Mouse (Mus musculus) limb, embryonic 13.5 days (tissue): ENCODE data around the gene Crk. TPM values are rescaled to one million over a fixed set of nuclear protein-coding genes. Genes with fewer than 3 reads are reported as not detected.
A peak's percentile ranks its signal among the peaks of the same experiment; 100 is the strongest.

ENCODE experiments used
- ATAC-seq: fragments of 200-750 bp; cut with Nextera tagmentation; 2 replicates; pipeline ENCODE4 v1.8.0; 2017; ENCODE audit warnings: low read depth, moderate number of reproducible peaks, moderate TSS enrichment; ENCODE audit not compliant: low FRiP score
- H3K27ac ChIP-seq: fragments of 300-500 bp; sonication (generic); 2 replicates; pipeline ENCODE4 v1.5.1; 2015; ENCODE audit warnings: inconsistent platforms, mild to moderate bottlenecking, moderate library complexity
- H3K27me3 ChIP-seq: fragments of 300-500 bp; sonication (generic); 2 replicates; pipeline ENCODE4 v1.6.1; 2015; ENCODE audit warnings: mild to moderate bottlenecking, inconsistent platforms
- H3K36me3 ChIP-seq: fragments of 300-500 bp; sonication (generic); 2 replicates; pipeline ENCODE4 v1.6.1; 2015; ENCODE audit warnings: inconsistent platforms, mild to moderate bottlenecking, moderate library complexity
- H3K4me1 ChIP-seq: fragments of 300-500 bp; sonication (generic); 2 replicates; pipeline ENCODE4 v1.6.1; 2015; ENCODE audit warnings: inconsistent platforms
- H3K4me2 ChIP-seq: fragments of 300-500 bp; sonication (generic); replicated peaks from 2 replicates; pipeline ENCODE4 v1.6.1; 2015; ENCODE audit warnings: inconsistent platforms, mild to moderate bottlenecking, moderate library complexity
- H3K4me3 ChIP-seq: fragments of 300-500 bp; sonication (generic); 2 replicates; pipeline ENCODE4 v1.5.1; 2015; ENCODE audit warnings: moderate library complexity, mild to moderate bottlenecking, inconsistent platforms
- H3K9ac ChIP-seq: fragments of 300-500 bp; sonication (generic); 2 replicates; pipeline ENCODE4 v1.6.1; 2015; ENCODE audit warnings: mild to moderate bottlenecking, inconsistent platforms
- H3K9me3 ChIP-seq: fragments of 300-500 bp; sonication (generic); 2 replicates; pipeline ENCODE4 v1.6.1; 2016; ENCODE audit warnings: inconsistent platforms
- WGBS: fragments of 180-500 bp; shearing (Covaris S2); methylation state at CpG from one replicate; pipeline ENCODE4 v1.1.7; 2015; 5-methylcytosine and 5-hydroxymethylcytosine counted together
- polyA plus RNA-seq: library from polyadenylated mRNA; unstranded; fragments of >200 nt; fragmentation: Nextera tagmentation; extraction: Ambion mirVana; gene quantifications from 2 replicates; pipeline ENCODE4 v1.2.1, GENCODE M21; 2015

Crk gene
- polyA plus RNA-seq, 1 experiment from 2014 or later: 128 TPM

DNA sequence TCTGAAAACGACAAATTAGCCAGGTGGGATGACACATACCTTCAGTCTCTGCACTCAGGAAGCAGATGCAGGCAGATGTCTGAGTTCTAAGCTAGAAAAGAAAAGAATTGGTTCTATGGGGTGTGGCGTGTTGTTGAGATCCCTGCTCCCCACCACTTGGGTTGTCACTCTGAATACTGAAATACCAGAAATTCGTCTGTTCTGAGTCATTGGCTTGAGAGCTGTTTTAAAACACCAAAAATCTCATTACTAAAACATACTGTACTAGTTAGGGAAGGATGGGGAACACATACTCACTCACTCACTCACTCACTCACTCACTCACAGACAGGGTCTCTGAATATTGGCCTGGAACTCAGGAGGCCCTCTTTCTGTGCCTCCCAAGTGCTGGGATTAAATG lies 57.9 kb downstream of the Crk start:
- no peak overlapping the region for H3K27ac ChIP-seq
- WGBS: 70% methylated on average over 3 of the region's 3 CpGs
- H3K4me3 ChIP-seq: peak overlapping the region; percentile 8; the same call in 1 of the 2 replicates
- no peaks in the 10 kb centered on the region for H3K9me3 ChIP-seq
- H3K9ac ChIP-seq: peak overlapping the region; percentile 20; the same call in 1 of the 2 replicates
- H3K4me2 ChIP-seq: peak overlapping the region; percentile 34
- peaks cover 12% of the 10 kb centered on the region for H3K36me3 ChIP-seq
- peaks cover 61% of the 10 kb centered on the region for H3K4me1 ChIP-seq
- ATAC-seq: no peak
- no peaks in the 10 kb centered on the region for H3K27me3 ChIP-seq

DNA sequence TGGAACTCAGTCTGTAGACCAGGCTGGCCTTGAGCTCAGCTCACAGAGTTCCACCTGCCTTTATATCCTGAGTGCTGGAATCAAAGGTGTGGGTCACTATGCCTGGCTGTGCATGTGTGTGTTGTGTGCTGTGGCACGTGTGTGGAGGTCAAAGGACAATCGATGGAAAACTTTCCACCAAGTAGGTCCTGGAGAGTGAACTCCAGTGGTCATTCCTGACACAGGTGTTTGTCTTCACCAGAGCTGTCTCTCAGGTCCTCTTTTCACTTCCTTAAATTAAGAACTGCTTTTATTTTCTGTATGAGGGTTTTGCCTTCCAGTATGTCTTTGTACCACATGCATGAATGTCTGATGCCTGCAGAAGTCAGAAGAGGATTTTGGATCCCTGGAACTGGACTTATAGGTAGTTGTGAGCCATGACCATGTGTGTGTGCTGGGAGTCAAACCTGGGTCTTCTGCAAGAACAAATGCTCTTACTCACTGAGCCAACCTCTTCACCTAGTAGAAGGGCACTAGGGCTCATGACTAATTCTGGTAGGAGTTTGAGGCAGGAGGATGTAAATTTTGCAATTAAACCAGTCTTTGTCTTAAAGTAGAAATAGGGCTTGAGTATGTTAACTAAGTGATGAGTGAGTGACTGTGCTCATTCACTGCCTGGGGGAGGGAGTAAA lies 58.9 kb downstream of the Crk start:
- H3K9me3 ChIP-seq: no peaks in the 10 kb centered on the region
- H3K4me3 ChIP-seq: no peak overlapping the region
- peaks cover 15% of the 10 kb centered on the region for H3K36me3 ChIP-seq
- no peak overlapping the region for H3K4me2 ChIP-seq
- ATAC-seq: no peak
- no peak overlapping the region for H3K27ac ChIP-seq
- WGBS: 89% methylated on average over 2 of the region's 2 CpGs
- no peak overlapping the region for H3K9ac ChIP-seq
- H3K4me1 ChIP-seq: peaks cover 61% of the 10 kb centered on the region
- H3K27me3 ChIP-seq: no peaks in the 10 kb centered on the region

DNA sequence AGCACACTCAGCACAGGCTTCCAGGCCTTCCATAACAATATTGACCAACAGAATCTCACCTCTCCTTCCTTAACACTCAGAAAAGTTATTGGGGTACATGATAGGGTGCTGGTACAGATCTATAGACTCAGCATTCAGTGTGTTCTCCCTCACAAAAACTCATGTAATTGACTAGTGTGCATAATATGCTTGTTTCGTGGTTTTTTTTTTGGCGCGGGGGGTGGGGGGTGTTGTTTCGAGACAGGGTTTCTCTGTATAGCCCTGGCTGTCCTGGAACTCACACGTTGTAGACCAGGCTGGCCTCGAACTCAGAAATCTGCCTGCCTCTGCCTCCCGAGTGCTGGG lies 59.4 kb downstream of the Crk start:
- Histone ChIP-seq H3K36me3 (peaks cover 19% of the 10 kb centered on the region), H3K27ac (no peak overlapping the region), H3K4me1 (peaks cover 61% of the 10 kb centered on the region)

DNA sequence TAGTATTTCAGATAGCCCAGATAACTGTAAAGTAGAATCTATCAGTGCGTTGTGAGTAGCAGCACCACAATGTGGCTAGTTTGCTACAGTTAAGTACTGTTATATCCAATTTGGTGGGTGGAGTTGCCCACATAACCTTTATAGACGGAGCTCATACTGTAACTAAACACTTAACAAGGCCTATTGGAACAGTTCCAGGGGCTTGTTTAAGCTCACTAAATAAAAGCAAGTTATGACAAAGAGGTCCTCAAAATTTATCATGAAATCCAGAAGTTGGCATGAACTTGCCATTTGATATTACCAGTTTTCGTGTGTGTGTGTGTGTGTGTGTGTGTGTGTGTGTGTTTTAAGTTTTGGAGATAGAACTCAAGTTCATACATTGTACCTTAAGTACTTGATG lies 61.1 kb downstream of the Crk start:
- no peak overlapping the region for H3K9ac ChIP-seq
- H3K27me3 ChIP-seq: no peaks in the 10 kb centered on the region
- H3K9me3 ChIP-seq: no peaks in the 10 kb centered on the region
- H3K36me3 ChIP-seq: peaks cover 31% of the 10 kb centered on the region
- peak overlapping the region; percentile 16; the same call in 1 of the 2 replicates for H3K4me2 ChIP-seq
- WGBS: 57% methylated on average over 3 of the region's 3 CpGs
- H3K4me3 ChIP-seq: no peak overlapping the region
- no peak overlapping the region for H3K27ac ChIP-seq
- ATAC-seq: no peak
- H3K4me1 ChIP-seq: peaks cover 53% of the 10 kb centered on the region

More for the DNA sequence above, 59.4 kb downstream of the Crk start:
- Histone ChIP-seq H3K4me3 (no peak overlapping the region), H3K4me2 (no peak overlapping the region), H3K9me3 (no peaks in the 10 kb centered on the region), H3K27me3 (no peaks in the 10 kb centered on the region), H3K9ac (no peak overlapping the region)
- WGBS: 92% methylated on average over 7 of the region's 7 CpGs
- no peak for ATAC-seq

DNA sequence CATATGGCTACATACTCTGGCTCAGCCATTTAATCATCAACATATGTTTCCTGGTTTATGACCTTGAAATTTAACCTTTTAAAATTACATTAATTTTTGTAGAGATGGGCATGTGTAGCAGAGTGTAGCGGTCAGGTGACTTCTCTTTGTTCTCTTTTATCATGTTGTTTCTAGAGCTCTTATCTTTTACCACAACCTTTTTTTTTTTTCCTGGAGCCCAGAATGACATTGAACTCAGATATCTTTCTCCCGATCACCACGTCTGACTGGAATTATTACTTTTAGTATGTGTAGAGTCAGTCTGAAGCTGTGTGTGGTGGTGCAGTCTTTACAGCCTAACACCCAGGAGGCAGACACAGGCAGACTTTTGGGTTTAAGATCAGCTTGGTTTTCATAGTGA lies 62.6 kb downstream of the Crk start:
- Histone ChIP-seq H3K4me3 (no peak overlapping the region), H3K27ac (peak overlapping the region; percentile 48; the same call in 1 of the 2 replicates), H3K27me3 (no peaks in the 10 kb centered on the region), H3K36me3 (peaks cover 31% of the 10 kb centered on the region), H3K9me3 (no peaks in the 10 kb centered on the region), H3K4me2 (no peak overlapping the region), H3K4me1 (peaks cover 42% of the 10 kb centered on the region), H3K9ac (no peak overlapping the region)
- ATAC-seq: no peak
- 45% methylated on average over 3 of the region's 3 CpGs for WGBS

DNA sequence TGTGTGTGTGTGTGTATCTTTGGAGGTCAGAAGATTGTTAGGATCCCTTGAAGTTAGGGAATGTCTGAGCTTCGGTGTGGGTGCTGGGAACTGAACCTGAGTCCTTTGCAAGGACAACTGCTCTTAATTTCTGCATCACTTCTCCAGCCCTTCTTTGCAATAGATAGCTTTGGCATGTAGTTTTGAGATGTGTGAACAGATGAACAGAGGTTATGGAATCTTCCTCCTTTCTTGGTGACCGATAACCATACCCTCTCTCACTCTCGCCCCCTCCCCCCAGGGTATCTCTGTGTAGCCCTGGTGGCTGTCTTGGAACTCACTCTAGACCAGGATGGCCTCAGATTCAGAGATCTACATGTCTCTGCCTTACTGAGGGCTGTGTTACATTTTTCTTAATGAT lies 65.7 kb downstream of the Crk start:
- ATAC-seq: no peak
- H3K27me3 ChIP-seq: no peaks in the 10 kb centered on the region
- H3K4me2 ChIP-seq: no peak overlapping the region
- no peaks in the 10 kb centered on the region for H3K9me3 ChIP-seq
- peaks cover 25% of the 10 kb centered on the region for H3K36me3 ChIP-seq
- no peak overlapping the region for H3K9ac ChIP-seq
- H3K27ac ChIP-seq: no peak overlapping the region
- H3K4me3 ChIP-seq: no peak overlapping the region
- peaks cover 47% of the 10 kb centered on the region for H3K4me1 ChIP-seq
- 95% methylated on average over 3 of the region's 3 CpGs for WGBS

DNA sequence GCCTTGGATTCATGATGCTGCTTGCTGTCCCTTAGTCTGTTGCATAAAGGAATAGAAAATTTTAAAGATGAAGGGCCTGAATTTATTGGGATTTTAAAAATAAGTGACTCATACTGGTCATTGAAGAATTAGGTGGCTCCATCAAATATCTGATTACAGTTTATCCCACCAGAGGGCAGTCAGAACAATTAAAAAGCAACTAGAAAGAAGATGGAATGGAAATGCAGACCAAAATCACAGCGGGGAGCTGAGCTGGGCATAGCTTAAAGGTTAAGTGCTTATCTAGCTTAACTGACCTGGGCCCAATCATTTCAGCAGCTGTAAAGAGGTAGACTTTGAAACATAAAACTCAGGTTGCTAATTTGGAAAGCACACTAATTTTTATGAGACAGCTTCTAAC lies 71.5 kb downstream of the Crk start:
- Histone ChIP-seq H3K27ac (no peak overlapping the region), H3K9me3 (no peaks in the 10 kb centered on the region), H3K4me3 (no peak overlapping the region), H3K36me3 (peaks cover 30% of the 10 kb centered on the region), H3K4me1 (peaks cover 27% of the 10 kb centered on the region), H3K27me3 (no peaks in the 10 kb centered on the region), H3K4me2 (no peak overlapping the region), H3K9ac (no peak overlapping the region)
- ATAC-seq: no peak
- 76% methylated on average over 1 of the region's 1 CpGs for WGBS

DNA sequence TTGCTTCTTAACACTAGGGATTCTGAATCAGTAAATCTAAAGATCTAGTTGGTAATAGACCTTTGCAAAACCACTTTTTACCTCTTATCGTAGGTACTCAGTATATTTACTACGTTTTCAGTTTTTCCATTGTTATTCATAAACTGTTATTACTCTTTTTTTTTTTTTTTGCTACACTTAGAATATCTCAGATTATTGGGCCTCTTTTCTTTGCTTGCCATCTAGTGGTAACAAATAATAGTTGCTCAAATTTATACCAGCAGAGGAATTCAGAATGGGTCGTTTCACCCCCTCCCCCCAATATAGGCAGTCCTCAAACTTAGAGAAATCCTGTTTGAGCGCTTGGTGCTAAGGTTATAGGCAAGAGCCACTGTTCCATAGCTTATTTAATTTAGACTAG lies 72.0 kb downstream of the Crk start:
- ATAC-seq: no peak
- H3K36me3 ChIP-seq: peaks cover 34% of the 10 kb centered on the region
- WGBS: 75% methylated on average over 4 of the region's 4 CpGs

More for the DNA sequence above, 72.0 kb downstream of the Crk start:
- no peak overlapping the region for H3K4me2 ChIP-seq
- H3K4me3 ChIP-seq: no peak overlapping the region
- H3K9me3 ChIP-seq: no peaks in the 10 kb centered on the region
- no peak overlapping the region for H3K9ac ChIP-seq
- H3K27ac ChIP-seq: no peak overlapping the region
- H3K4me1 ChIP-seq: peaks cover 27% of the 10 kb centered on the region
- H3K27me3 ChIP-seq: no peaks in the 10 kb centered on the region

Other genes starting within 250 kb of the Crk start
- gene Serpinf2, start 239.7 kb upstream of the Crk start, polyA plus RNA-seq: 0.14 and 1.3 TPM in 2 replicates
- 5.8 and 5.9 TPM in 2 replicates for gene Wdr81, start 224.5 kb upstream of the Crk start, polyA plus RNA-seq
- 26.4 and 26.9 TPM in 2 replicates for gene Tlcd2, start 217.5 kb upstream of the Crk start, polyA plus RNA-seq
- 60.8 and 63.0 TPM in 2 replicates for gene Prpf8, start 192.4 kb upstream of the Crk start, polyA plus RNA-seq
- 0.34 and 0.66 TPM in 2 replicates for gene Rilp, start 169.2 kb upstream of the Crk start, polyA plus RNA-seq
- 6.0 and 6.6 TPM in 2 replicates for gene Scarf1, start 165.7 kb upstream of the Crk start, polyA plus RNA-seq
- 4.8 TPM in 2 replicates for gene Slc43a2, start 147.6 kb upstream of the Crk start, polyA plus RNA-seq
- 60.9 and 62.5 TPM in 2 replicates for gene Pitpna, start 91.2 kb upstream of the Crk start, polyA plus RNA-seq
- 21.1 and 22.0 TPM in 2 replicates for gene Inpp5k, start 48.3 kb upstream of the Crk start, polyA plus RNA-seq
- gene Myo1c, start 28.8 kb upstream of the Crk start, polyA plus RNA-seq: 34.2 and 38.0 TPM in 2 replicates
- 920 and 928 TPM in 2 replicates for gene Ywhae, start 53.6 kb downstream of the Crk start, polyA plus RNA-seq
- gene Doc2b, start 116.8 kb downstream of the Crk start, polyA plus RNA-seq: 1.0 and 1.3 TPM in 2 replicates